Mouse (Mus musculus) spleen, adult 10 weeks (tissue): Measurements from ENCODE around the gene Atad5. TPM values are rescaled to one million over a fixed set of nuclear protein-coding genes. Genes with fewer than 3 reads are reported as not detected.

Experiments used
- polyA plus RNA-seq: library from polyadenylated mRNA; stranded (reverse); fragments of 350-450 nt; fragmentation: Illumina TruSeq; extraction: RNeasy Lipid Tissue Mini Kit (QIAGEN cat#74804); gene quantifications from one replicate; pipeline ENCODE4 v1.2.3, GENCODE M21; 2015; ENCODE audit warnings: low replicate concordance; ENCODE audit not compliant: insufficient read depth

Gene Atad5
- 10.3 TPM for polyA plus RNA-seq

GRCm38 (mm10) chr11:80088917-80089816, at the start of gene Atad5:
TSS of gene Atad5 (plus strand) at chr11:80089400.

GRCm38 (mm10) chr11:80080826-80081728, 8.1 kb upstream of the Atad5 start, which contains the start of gene Crlf3:
TSS of gene Crlf3 (minus strand) at chr11:80080991.

GRCm38 (mm10) chr11:80141825-80142521, 52.8 kb downstream of the Atad5 start, which contains the start of gene Tefm:
TSS of gene Tefm (minus strand) at chr11:80142175.

GRCm38 (mm10) chr11:80153857-80154495, 64.8 kb downstream of the Atad5 start, which contains the start of gene Adap2:
TSS of gene Adap2 (plus strand) at chr11:80154105.

GRCm38 (mm10) chr11:80183705-80184255, 94.6 kb downstream of the Atad5 start, which contains the start of gene Rnf135:
TSS of gene Rnf135 (plus strand) at chr11:80183851.

Other genes with a start within 250 kb of the Atad5 start
- gene Utp6, start 127.0 kb upstream of the Atad5 start, polyA plus RNA-seq = 44.9 TPM
- 92.7 TPM for gene Suz12, start 96.3 kb upstream of the Atad5 start, polyA plus RNA-seq
- 242 TPM for gene Crlf3, start 8.4 kb upstream of the Atad5 start, polyA plus RNA-seq
- gene Tefm, start 52.8 kb downstream of the Atad5 start, polyA plus RNA-seq = 14.5 TPM
- gene Adap2, start 64.7 kb downstream of the Atad5 start, polyA plus RNA-seq = 27.5 TPM
- 16.9 TPM for gene Rnf135, start 94.5 kb downstream of the Atad5 start, polyA plus RNA-seq
- 51.7 TPM for gene Rhot1, start 119.6 kb downstream of the Atad5 start, polyA plus RNA-seq
- 2.9 TPM for gene Rhbdl3, start 211.5 kb downstream of the Atad5 start, polyA plus RNA-seq